Mouse (Mus musculus) CH12.LX (cell line): ENCODE results near the gene Fosb. TPM values are rescaled to one million over a fixed set of nuclear protein-coding genes. Genes with fewer than 3 reads are reported as not detected.
A peak's percentile ranks its signal among the peaks of the same experiment; 100 is the strongest.

Experiments used
- DNase-seq: peaks from one replicate; pipeline ENCODE4 v3.0.0-alpha.2; 2013; ENCODE audit errors: extremely low read depth
- H3K27ac ChIP-seq: 2 replicates; pipeline ENCODE4 v1.5.1; 2012; ENCODE audit warnings: low read depth, mild to moderate bottlenecking, control low read depth, moderate library complexity; ENCODE audit not compliant: insufficient read depth
- H3K27me3 ChIP-seq: replicated peaks from 2 replicates; pipeline ENCODE3; 2012; ENCODE audit warnings: inconsistent platforms
- H3K36me3 ChIP-seq, 2 experiments: replicated peaks in 1 of 2; 2 replicates each; pipeline versions ENCODE3 to v1.6.1; 2012; ENCODE audit warnings: inconsistent platforms in 1 of 2, low read length in 1 of 2, mild to moderate bottlenecking in 1 of 2, mixed read lengths in 1 of 2, moderate library complexity in 1 of 2; ENCODE audit not compliant: control insufficient read depth in 1 of 2, insufficient read depth in 1 of 2
- H3K4me1 ChIP-seq, 2 experiments: 2 replicates each; pipeline ENCODE4 v1.6.1; 2012; ENCODE audit warnings: inconsistent platforms in 1 of 2, moderate library complexity in 1 of 2; ENCODE audit not compliant: insufficient read depth in 2 of 2, control insufficient read depth in 1 of 2
- H3K4me2 ChIP-seq: 2 replicates; pipeline ENCODE4 v1.6.1; 2012; ENCODE audit warnings: low read depth, mild to moderate bottlenecking, control low read depth; ENCODE audit not compliant: poor library complexity, insufficient read depth, severe bottlenecking
- H3K4me3 ChIP-seq, 3 experiments: fragments of 150-350 bp in 1 of 3; sonication (generic) in 1 of 3; replicated peaks in 1 of 3; 2 replicates each; pipeline versions ENCODE3 to v1.5.1; 2011 to 2012; ENCODE audit warnings: low read depth in 2 of 3, low read length in 2 of 3, mild to moderate bottlenecking in 2 of 3, moderate library complexity in 2 of 3, control low read depth in 1 of 3, improper control_type of control experiment in 1 of 3, inconsistent platforms in 1 of 3, mixed read lengths in 1 of 3; ENCODE audit not compliant: poor library complexity in 1 of 3
- H3K79me2 ChIP-seq: replicated peaks from 2 replicates; pipeline ENCODE4 v1.6.1; 2012; ENCODE audit warnings: mild to moderate bottlenecking, moderate library complexity; ENCODE audit not compliant: control insufficient read depth, poor library complexity, insufficient read depth, severe bottlenecking; ENCODE audit errors: extremely low read depth
- H3K9ac ChIP-seq: 2 replicates; pipeline ENCODE4 v1.6.1; 2012; ENCODE audit warnings: low read depth, mild to moderate bottlenecking, control low read depth, moderate library complexity; ENCODE audit not compliant: insufficient read depth
- H3K9me3 ChIP-seq: replicated peaks from 2 replicates; pipeline ENCODE3; 2012; ENCODE audit warnings: low read length, inconsistent platforms, mixed read lengths
- BHLHE40 ChIP-seq: IDR thresholded peaks from 2 replicates; pipeline ENCODE4 v1.6.1; 2011; ENCODE audit warnings: mild to moderate bottlenecking, low read depth, low read length, improper control_type of control experiment
- CTCF ChIP-seq, 2 experiments: IDR thresholded peaks in 1 of 2; conservative IDR thresholded peaks in 1 of 2; 2 replicates each; pipeline ENCODE4 v1.5.1; 2011 to 2012; ENCODE audit warnings: low read depth in 2 of 2, low read length in 2 of 2, improper control_type of control experiment in 1 of 2, inconsistent platforms in 1 of 2, mild to moderate bottlenecking in 1 of 2, moderate library complexity in 1 of 2
- E2F4 ChIP-seq: IDR thresholded peaks from 2 replicates; pipeline ENCODE4 v1.6.1; 2011; ENCODE audit warnings: low read depth, low read length, improper control_type of control experiment; ENCODE audit not compliant: insufficient replicate concordance
- ELF1 ChIP-seq: IDR thresholded peaks from 2 replicates; pipeline ENCODE4 v1.6.1; 2014; ENCODE audit warnings: low read depth, mild to moderate bottlenecking, inconsistent platforms, low read length, improper control_type of control experiment
- EP300 ChIP-seq: IDR thresholded peaks from 2 replicates; pipeline ENCODE4 v1.6.1; 2011; ENCODE audit warnings: low read length, improper control_type of control experiment
- GABPA ChIP-seq: IDR thresholded peaks from 2 replicates; pipeline ENCODE4 v1.6.1; 2012; ENCODE audit warnings: low read depth, low read length, improper control_type of control experiment, inconsistent platforms; ENCODE audit not compliant: insufficient replicate concordance
- IRF4 ChIP-seq: IDR thresholded peaks from 2 replicates; pipeline ENCODE4 v1.6.1; 2014; ENCODE audit warnings: low read depth, mild to moderate bottlenecking, inconsistent platforms, low read length, improper control_type of control experiment
- JUN ChIP-seq: IDR thresholded peaks from 2 replicates; pipeline ENCODE4 v1.6.1; 2011; ENCODE audit warnings: low read depth, mild to moderate bottlenecking, low read length, improper control_type of control experiment, moderate library complexity; ENCODE audit not compliant: insufficient read depth
- JUND ChIP-seq: conservative IDR thresholded peaks from 2 replicates; pipeline ENCODE4 v1.6.1; 2011; ENCODE audit warnings: low read depth, low read length, improper control_type of control experiment
- KAT2A ChIP-seq: IDR thresholded peaks from 2 replicates; pipeline ENCODE4 v1.6.1; 2012; ENCODE audit warnings: low read length, improper control_type of control experiment, inconsistent platforms; ENCODE audit not compliant: insufficient replicate concordance
- MAFK ChIP-seq: IDR thresholded peaks from 2 replicates; pipeline ENCODE4 v1.6.1; 2011; ENCODE audit warnings: low read length, improper control_type of control experiment; ENCODE audit not compliant: insufficient replicate concordance
- MAZ ChIP-seq: IDR thresholded peaks from 2 replicates; pipeline ENCODE4 v1.6.1; 2012; ENCODE audit warnings: low read depth, mild to moderate bottlenecking, inconsistent platforms, low read length, improper control_type of control experiment, moderate library complexity
- MEF2A ChIP-seq: IDR thresholded peaks from 2 replicates; pipeline ENCODE4 v1.6.1; 2014; ENCODE audit warnings: low read depth, mild to moderate bottlenecking, inconsistent platforms, low read length, improper control_type of control experiment, borderline replicate concordance
- MXI1 ChIP-seq: IDR thresholded peaks from 2 replicates; pipeline ENCODE4 v1.6.1; 2011; ENCODE audit warnings: mild to moderate bottlenecking, low read depth, low read length, improper control_type of control experiment
- MYC ChIP-seq: IDR thresholded peaks from 2 replicates; pipeline ENCODE4 v1.6.1; 2011; ENCODE audit warnings: low read depth, mild to moderate bottlenecking, improper control_type of control experiment, low read length
- POLR2A ChIP-seq: IDR thresholded peaks from 2 replicates; pipeline ENCODE4 v1.6.1; 2011; ENCODE audit warnings: low read depth, mild to moderate bottlenecking, improper control_type of control experiment, low read length
- RAD21 ChIP-seq: IDR thresholded peaks from 2 replicates; pipeline ENCODE4 v1.6.1; 2011; ENCODE audit warnings: low read depth, mild to moderate bottlenecking, low read length, improper control_type of control experiment, moderate library complexity
- SMC3 ChIP-seq: IDR thresholded peaks from 2 replicates; pipeline ENCODE4 v1.6.1; 2011; ENCODE audit warnings: low read depth, low read length, improper control_type of control experiment
- TBP ChIP-seq: conservative IDR thresholded peaks from 2 replicates; pipeline ENCODE4 v1.6.1; 2011; ENCODE audit warnings: low read depth, low read length, improper control_type of control experiment
- TCF12 ChIP-seq: IDR thresholded peaks from 2 replicates; pipeline ENCODE4 v1.6.1; 2014; ENCODE audit warnings: low read depth, mild to moderate bottlenecking, inconsistent platforms, low read length, improper control_type of control experiment
- USF2 ChIP-seq: conservative IDR thresholded peaks from 2 replicates; pipeline ENCODE4 v1.6.1; 2011; ENCODE audit warnings: low read depth, low read length, improper control_type of control experiment
- ZKSCAN1 ChIP-seq: IDR thresholded peaks from 2 replicates; pipeline ENCODE4 v1.6.1; 2012; ENCODE audit warnings: low read depth, inconsistent platforms, low read length, improper control_type of control experiment, borderline replicate concordance
- ZMIZ1 ChIP-seq: IDR thresholded peaks from 2 replicates; pipeline ENCODE4 v1.6.1; 2012; ENCODE audit warnings: low read depth, mild to moderate bottlenecking, inconsistent platforms, low read length, improper control_type of control experiment
- dilution Hi-C: fragments of 300-500 bp; cut with MboI; formaldehyde crosslinking; loops from 2 replicates; pipeline ENCODE4 v1.14.3; 2020; ENCODE audit warnings: low sequenced_read_pairs; ENCODE audit not compliant: extremely low pct_unique_long_range_greater_than_20kb, extremely low pct_ligation_motif_present
- in situ Hi-C: fragments of 300-500 bp; cut with MboI; formaldehyde crosslinking; loops from 3 replicates; pipeline ENCODE4 v1.14.3; 2019; ENCODE audit warnings: low sequenced_read_pairs, low pct_ligation_motif_present, low pct_unique_long_range_greater_than_20kb, mixed read lengths
- polyA plus RNA-seq: library from polyadenylated mRNA; unstranded; fragments of >175 nt; gene quantifications from 2 replicates; pipeline ENCODE4 v1.2.1, GENCODE M21; 2012; ENCODE audit warnings: low read depth; ENCODE audit not compliant: insufficient read length
- total RNA-seq, 2 experiments: library from RNA; depleted of rRNA; stranded (reverse); fragments of 300-350 nt in 1 of 2; fragments of >200 nt in 1 of 2; gene quantifications; 2 replicates each; pipeline ENCODE4 v1.2.3; 2012 to 2014

Gene Fosb
- total and polyA plus RNA-seq, 3 experiments = 0.08 to 0.56 TPM; not detected in 1

DNA sequence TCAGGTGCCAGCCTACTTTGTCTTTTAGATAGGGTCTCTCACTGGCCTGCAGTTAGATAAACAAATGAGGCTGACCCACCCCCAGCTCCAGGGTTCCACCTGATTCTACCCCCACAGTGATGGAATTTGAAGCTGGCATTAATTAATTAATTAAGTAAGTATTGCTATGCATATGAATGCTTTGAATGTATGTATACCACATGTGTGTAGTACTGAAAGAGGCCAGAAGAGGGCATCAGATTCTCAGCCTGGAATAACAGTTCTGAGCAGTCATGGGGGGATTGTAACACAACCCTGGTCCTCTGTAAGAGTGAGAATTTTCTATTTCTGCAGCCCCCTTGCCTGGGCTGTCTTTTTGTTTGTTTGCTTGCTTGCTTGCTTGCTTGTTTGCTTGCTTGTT is 18.6 kb upstream of the Fosb start:
- Histone ChIP-seq H3K4me3 (no peak overlapping the region), H3K4me2 (no peak overlapping the region), H3K36me3 (no peaks in the 10 kb centered on the region), H3K27me3 (peaks cover 65% of the 10 kb centered on the region), H3K27ac (no peak overlapping the region), H3K4me1 (peaks cover 15 to 43% of the 10 kb centered on the region in 2 experiments), H3K9me3 (peaks cover 18% of the 10 kb centered on the region), H3K79me2 (no peaks in the 10 kb centered on the region), H3K9ac (no peak overlapping the region)
- no peak for DNase-seq
- TF ChIP-seq CTCF (conservative IDR thresholded peaks at IDR 0.05 in 1 of 2, IDR thresholded peaks at IDR 0.05 in 1 of 2; ENCODE audit: low read depth in 2 of 2, low read length in 2 of 2) (peak; percentile 42 to 43; a peak in 3 of 4 replicates), TBP (no peak), MAZ (no peak), ELF1 (no peak), POLR2A (no peak), ZKSCAN1 (no peak), MXI1 (no peak), RAD21 (peak; percentile 12), EP300 (no peak), BHLHE40 (no peak), SMC3 (peak; percentile 23; the same call in 1 of the 2 replicates), ZMIZ1 (no peak)
- dilution Hi-C loops = no loop called here
- in situ Hi-C loops = no loop called here

DNA sequence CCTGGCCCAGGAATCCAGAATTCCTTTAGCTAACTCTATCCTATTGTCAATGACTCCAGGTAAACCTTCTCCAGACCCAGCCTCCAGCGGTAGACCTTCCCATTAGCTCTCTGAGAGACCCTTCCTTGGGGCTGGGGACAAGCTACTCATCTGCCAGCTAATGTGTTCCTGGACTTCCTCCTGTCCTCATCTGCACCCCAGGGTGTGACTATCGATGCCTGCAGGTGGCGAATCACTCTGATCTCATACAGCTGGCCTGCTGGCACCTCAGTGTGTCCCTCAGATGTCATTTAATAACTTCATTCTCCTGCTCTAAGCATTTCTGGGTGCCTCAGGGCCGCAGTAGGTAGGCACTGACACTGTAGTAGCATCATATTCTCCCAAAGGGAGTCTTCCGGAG is 17.9 kb upstream of the Fosb start:
- TF ChIP-seq MYC = no peak
- TF ChIP-seq JUN = no peak
- TF ChIP-seq TCF12 = no peak
- TF ChIP-seq BHLHE40 = no peak
- TF ChIP-seq JUND = no peak
- TF ChIP-seq GABPA = no peak
- TF ChIP-seq E2F4 = no peak
- no peak for TF ChIP-seq MAFK
- TF ChIP-seq KAT2A = no peak
- no peak for TF ChIP-seq POLR2A
- TF ChIP-seq CTCF (conservative IDR thresholded peaks at IDR 0.05 in 1 of 2, IDR thresholded peaks at IDR 0.05 in 1 of 2; ENCODE audit: low read depth in 2 of 2, low read length in 2 of 2) = no peak
- no peak for TF ChIP-seq USF2
- TF ChIP-seq MXI1 = no peak
- no peak for TF ChIP-seq RAD21
- no peak for TF ChIP-seq EP300
- TF ChIP-seq SMC3 = no peak
- no peak for TF ChIP-seq TBP
- TF ChIP-seq MEF2A = no peak
- no peak for TF ChIP-seq IRF4
- Histone ChIP-seq H3K9me3 (peaks cover 18% of the 10 kb centered on the region), H3K79me2 (no peaks in the 10 kb centered on the region), H3K36me3 (no peaks in the 10 kb centered on the region), H3K27ac (no peak overlapping the region), H3K4me1 (peaks cover 15 to 43% of the 10 kb centered on the region in 2 experiments), H3K9ac (no peak overlapping the region), H3K4me3 (no peak overlapping the region), H3K27me3 (peaks cover 69% of the 10 kb centered on the region), H3K4me2 (no peak overlapping the region)
- no peak for DNase-seq
- dilution Hi-C loops = no loop called here
- in situ Hi-C loops = no loop called here
